Mouse (Mus musculus) embryonic stem cell, embryonic (primary cell): ENCODE data around the gene Spata22.
"Not testable (repeated sequence)": the region's sequence is repeated elsewhere in the genome, so short reads cannot be mapped to it uniquely, and the experiment has no call there.

Experiments used
- CTCF ChIA-PET, 4 experiments: fragments of 300-600 bp in 2 of 4; fragments of 350-600 bp in 2 of 4; sonication (Branson Sonifier 250); formaldehyde crosslinking; loops; one replicate each; lab custom pipeline; 2022; ENCODE audit warnings: inconsistent platforms in 2 of 4; lab: Charles Lee
- POLR2A ChIA-PET, 4 experiments: fragments of 300-600 bp in 2 of 4; fragments of 350-600 bp in 2 of 4; sonication (Branson Sonifier 250); formaldehyde crosslinking; loops; one replicate each; lab custom pipeline; 2022; ENCODE audit warnings: antibody characterized with exemption in 4 of 4, inconsistent platforms in 1 of 4; lab: Charles Lee

The Spata22 gene

GRCm38 (mm10) chr11:73329442-73329841 is at the start of gene Spata22, which contains the start of the genes Aspa and Gm49340:
Spata22 (plus strand) TSS chr11:73329741.
Aspa (minus strand) TSS chr11:73329596.
Gm49340 (plus strand) TSS chr11:73329741.
- POLR2A ChIA-PET: interaction anchor here in 2 of 4 experiments (1.0 to 1.5 kb wide), 4 partner anchors 11 to 192 kb away, joined by 3 read pairs; partner anchors contain the start of gene Haspin (in 1 of the 2)
- CTCF ChIA-PET: no interaction called here

- POLR2A ChIA-PET: interaction anchor here in 1 of 4 experiments (0.9 kb wide), 1 partner anchor 120 kb away, joined by 3 read pairs; the partner anchor contains the start of gene P2rx5
- CTCF ChIA-PET: interaction anchor here in 3 of 4 experiments (0.6 to 1.5 kb wide), 11 partner anchors 13 to 1524 kb away, joined by 3 to 8 read pairs (median 4); partner anchors contain the start of genes Haspin (in 1 of the 3), Trpv1 (in 1 of the 3) and Trpv3 (in 1 of the 3)
Observed at GRCm38 (mm10) chr11:73280710-73281109, 48.8 kb upstream of the Spata22 start.

GRCm38 (mm10) chr11:73281528-73282027 is 48.0 kb upstream of the Spata22 start:
- CTCF ChIA-PET: interaction anchor here in 3 of 4 experiments (0.6 to 1.5 kb wide), 16 partner anchors 13 to 1094 kb away, joined by 3 to 12 read pairs (median 4); partner anchors contain the start of genes Trpv1 (in 1 of the 3) and Trpv3 (in 1 of the 3)
- POLR2A ChIA-PET: interaction anchor here in 2 of 4 experiments (0.6 to 1.6 kb wide), 3 partner anchors 36 to 143 kb away, joined by 3 to 4 read pairs (median 3); partner anchors contain the start of genes Haspin (in 1 of the 2) and P2rx5 (in 1 of the 2)

- POLR2A ChIA-PET: no interaction called here
- CTCF ChIA-PET: no interaction called here
Observed at GRCm38 (mm10) chr11:73283369-73283768, 46.2 kb upstream of the Spata22 start.

- POLR2A ChIA-PET: no interaction called here
- CTCF ChIA-PET: no interaction called here
Observed at GRCm38 (mm10) chr11:73283926-73284325, 45.6 kb upstream of the Spata22 start.

- POLR2A ChIA-PET: no interaction called here
- CTCF ChIA-PET: no interaction called here
Observed at GRCm38 (mm10) chr11:73284351-73284750, 45.2 kb upstream of the Spata22 start.

GRCm38 (mm10) chr11:73289621-73290020 is 39.9 kb upstream of the Spata22 start:
- POLR2A ChIA-PET: interaction anchor here in 1 of 4 experiments (1.0 kb wide), 1 partner anchor 29 kb away, joined by 3 read pairs; no protein-coding TSS in a partner anchor
- CTCF ChIA-PET: interaction anchor here in 1 of 4 experiments (0.9 kb wide), 1 partner anchor 82 kb away, joined by 3 read pairs; no protein-coding TSS in a partner anchor

GRCm38 (mm10) chr11:73303123-73303522 is 26.4 kb upstream of the Spata22 start:
- POLR2A ChIA-PET: interaction anchor here in 2 of 4 experiments (0.7 kb wide), 2 partner anchors 16 to 734 kb away, joined by 3 read pairs; no protein-coding TSS in a partner anchor
- CTCF ChIA-PET: interaction anchor here in 1 of 4 experiments (0.6 kb wide), 1 partner anchor 1766 kb away, joined by 3 read pairs; no protein-coding TSS in a partner anchor

- POLR2A ChIA-PET: no interaction called here
- CTCF ChIA-PET: no interaction called here
Observed at GRCm38 (mm10) chr11:73315961-73316360, 13.6 kb upstream of the Spata22 start.

GRCm38 (mm10) chr11:73318581-73318980 is 11.0 kb upstream of the Spata22 start:
- POLR2A ChIA-PET: interaction anchor here in 3 of 4 experiments (0.8 to 2.2 kb wide), 10 partner anchors 11 to 180 kb away, joined by 3 to 7 read pairs (median 4); partner anchors contain the start of genes Aspa (in 1 of the 3), Ctns (in 1 of the 3), Gm49340 (in 1 of the 3) and Haspin (in 1 of the 3)
- CTCF ChIA-PET: interaction anchor here in 1 of 4 experiments (1.1 kb wide), 1 partner anchor 37 kb away, joined by 4 read pairs; no protein-coding TSS in a partner anchor

- CTCF ChIA-PET: not testable (repeated sequence)
- POLR2A ChIA-PET: interaction anchor here in 1 of 4 experiments (0.6 to 0.8 kb wide), 2 partner anchors 97 to 114 kb away, joined by 3 to 4 read pairs; no protein-coding TSS in a partner anchor
Observed at GRCm38 (mm10) chr11:73321064-73321463, 8.5 kb upstream of the Spata22 start.

GRCm38 (mm10) chr11:73323906-73324830 is 5.4 kb upstream of the Spata22 start:
- POLR2A ChIA-PET: interaction anchor here in 1 of 4 experiments (0.7 kb wide), 1 partner anchor 1423 kb away, joined by 5 read pairs; no protein-coding TSS in a partner anchor
- CTCF ChIA-PET: no interaction called here

GRCm38 (mm10) chr11:73326485-73326886 is 3.1 kb upstream of the Spata22 start:
- CTCF ChIA-PET: no interaction called here
- POLR2A ChIA-PET: interaction anchor here in 1 of 4 experiments (1.5 kb wide), 1 partner anchor 9 kb away, joined by 4 read pairs; no protein-coding TSS in a partner anchor

GRCm38 (mm10) chr11:73327361-73327760 is 2.2 kb upstream of the Spata22 start:
- CTCF ChIA-PET: interaction anchor here in 1 of 4 experiments (0.8 kb wide), 1 partner anchor 8 kb away, joined by 10 read pairs; no protein-coding TSS in a partner anchor
- POLR2A ChIA-PET: no interaction called here

- ChIA-PET POLR2A (no interaction called here), CTCF (no interaction called here)
Observed at GRCm38 (mm10) chr11:73333357-73333756, 3.8 kb downstream of the Spata22 start.

GRCm38 (mm10) chr11:73336919-73337318 is 7.4 kb downstream of the Spata22 start:
- ChIA-PET POLR2A (no interaction called here), CTCF (no interaction called here)

- ChIA-PET CTCF (no interaction called here), POLR2A (no interaction called here)
Observed at GRCm38 (mm10) chr11:73350483-73350882, 20.9 kb downstream of the Spata22 start, which contains the start of gene Olfr20. Olfr20 (plus strand) TSS chr11:73350783.

- ChIA-PET CTCF (no interaction called here), POLR2A (no interaction called here)
Observed at GRCm38 (mm10) chr11:73370946-73371345, 41.4 kb downstream of the Spata22 start, which contains the start of gene Olfr376. Olfr376 (plus strand) TSS chr11:73371246.
